Mouse (Mus musculus) right cerebral cortex, adult 2 months (tissue): ENCODE measurements around the gene Eif2b2.

Experiments used
- DNase-seq, 2 experiments: peaks; one replicate each; pipeline ENCODE4 v3.0.0; 2021 to 2022; ENCODE audit warnings: low spot score in 2 of 2

Eif2b2 gene

GRCm38 (mm10) chr12:85256074-85256751 is 36.9 kb downstream of the Eif2b2 start:
- no peak for DNase-seq

GRCm38 (mm10) chr12:85257008-85257639 is 37.8 kb downstream of the Eif2b2 start:
- no peak for DNase-seq

GRCm38 (mm10) chr12:85262489-85262888 is 43.2 kb downstream of the Eif2b2 start:
- DNase-seq: no peak

GRCm38 (mm10) chr12:85263190-85263589 is 43.9 kb downstream of the Eif2b2 start:
- peak; percentile 18 to 40 for DNase-seq

GRCm38 (mm10) chr12:85264531-85264930 is 45.2 kb downstream of the Eif2b2 start:
- DNase-seq: no peak

- DNase-seq: no peak
Measured at GRCm38 (mm10) chr12:85264940-85265339, 45.7 kb downstream of the Eif2b2 start.

GRCm38 (mm10) chr12:85266248-85266647 is 47.0 kb downstream of the Eif2b2 start:
- no peak for DNase-seq

- no peak for DNase-seq
Measured at GRCm38 (mm10) chr12:85269821-85270220, 50.5 kb downstream of the Eif2b2 start.

- peak; percentile 87 to 89 for DNase-seq
Measured at GRCm38 (mm10) chr12:85270319-85270718, 51.0 kb downstream of the Eif2b2 start, which contains the start of gene Mlh3. Gene Mlh3, minus strand, starts transcription at chr12:85270599.

- DNase-seq: no peak
Measured at GRCm38 (mm10) chr12:85271132-85271842, 52.0 kb downstream of the Eif2b2 start.

- no peak for DNase-seq
Measured at GRCm38 (mm10) chr12:85271843-85272206, 52.5 kb downstream of the Eif2b2 start.

GRCm38 (mm10) chr12:85273508-85273907 is 54.2 kb downstream of the Eif2b2 start:
- no peak for DNase-seq
